Mouse (Mus musculus) cerebellum, postnatal 25 days (tissue): ENCODE results near the gene 0610040J01Rik.
A peak's percentile ranks its signal among the peaks of the same experiment; 100 is the strongest.

ENCODE experiments used
- DNase-seq, 2 experiments: peaks; one replicate each; pipeline ENCODE4 v3.0.0; 2021; ENCODE audit warnings: mixed read lengths in 2 of 2

The 0610040J01Rik gene

GRCm38 (mm10) chr5:63811819-63812508 is at the start of gene 0610040J01Rik:
TSS of gene 0610040J01Rik (plus strand) at chr5:63812363.
- DNase-seq: peak; percentile 39 to 60

- peak; percentile 9 to 28 for DNase-seq
Measured at GRCm38 (mm10) chr5:63765886-63766285, 46.3 kb upstream of the 0610040J01Rik start.

- DNase-seq: peak in 1 of 2 experiments; percentile 47
Measured at GRCm38 (mm10) chr5:63766715-63767114, 45.4 kb upstream of the 0610040J01Rik start.

GRCm38 (mm10) chr5:63767464-63767863 is 44.7 kb upstream of the 0610040J01Rik start:
- DNase-seq: no peak

- no peak for DNase-seq
Measured at GRCm38 (mm10) chr5:63768220-63768619, 43.9 kb upstream of the 0610040J01Rik start.

- no peak for DNase-seq
Measured at GRCm38 (mm10) chr5:63772971-63773370, 39.2 kb upstream of the 0610040J01Rik start.

GRCm38 (mm10) chr5:63773603-63774002 is 38.6 kb upstream of the 0610040J01Rik start:
- DNase-seq: no peak

- DNase-seq: no peak
Measured at GRCm38 (mm10) chr5:63788156-63788826, 23.9 kb upstream of the 0610040J01Rik start.

GRCm38 (mm10) chr5:63812509-63812865 is 324 bp downstream of the 0610040J01Rik start:
- DNase-seq: no peak

GRCm38 (mm10) chr5:63816643-63817042 is 4.5 kb downstream of the 0610040J01Rik start:
- no peak for DNase-seq

GRCm38 (mm10) chr5:63817270-63817669 is 5.1 kb downstream of the 0610040J01Rik start:
- DNase-seq: no peak

- DNase-seq: no peak
Measured at GRCm38 (mm10) chr5:63818975-63819374, 6.8 kb downstream of the 0610040J01Rik start.

- DNase-seq: no peak
Measured at GRCm38 (mm10) chr5:63819519-63819918, 7.4 kb downstream of the 0610040J01Rik start.

GRCm38 (mm10) chr5:63821176-63821575 is 9.0 kb downstream of the 0610040J01Rik start:
- no peak for DNase-seq

GRCm38 (mm10) chr5:63821860-63822259 is 9.7 kb downstream of the 0610040J01Rik start:
- DNase-seq: no peak

GRCm38 (mm10) chr5:63823362-63824332 is 11.5 kb downstream of the 0610040J01Rik start:
- no peak for DNase-seq

GRCm38 (mm10) chr5:63824599-63825350 is 12.6 kb downstream of the 0610040J01Rik start:
- no peak for DNase-seq

GRCm38 (mm10) chr5:63825881-63826280 is 13.7 kb downstream of the 0610040J01Rik start:
- DNase-seq: no peak

- DNase-seq: no peak
Measured at GRCm38 (mm10) chr5:63827006-63827405, 14.8 kb downstream of the 0610040J01Rik start.

GRCm38 (mm10) chr5:63827415-63828053 is 15.4 kb downstream of the 0610040J01Rik start:
- DNase-seq: no peak

- no peak for DNase-seq
Measured at GRCm38 (mm10) chr5:63828380-63829185, 16.4 kb downstream of the 0610040J01Rik start.
